8 mouse cellular contexts compared by ENCODE assay signal in the genomic region with DNA sequence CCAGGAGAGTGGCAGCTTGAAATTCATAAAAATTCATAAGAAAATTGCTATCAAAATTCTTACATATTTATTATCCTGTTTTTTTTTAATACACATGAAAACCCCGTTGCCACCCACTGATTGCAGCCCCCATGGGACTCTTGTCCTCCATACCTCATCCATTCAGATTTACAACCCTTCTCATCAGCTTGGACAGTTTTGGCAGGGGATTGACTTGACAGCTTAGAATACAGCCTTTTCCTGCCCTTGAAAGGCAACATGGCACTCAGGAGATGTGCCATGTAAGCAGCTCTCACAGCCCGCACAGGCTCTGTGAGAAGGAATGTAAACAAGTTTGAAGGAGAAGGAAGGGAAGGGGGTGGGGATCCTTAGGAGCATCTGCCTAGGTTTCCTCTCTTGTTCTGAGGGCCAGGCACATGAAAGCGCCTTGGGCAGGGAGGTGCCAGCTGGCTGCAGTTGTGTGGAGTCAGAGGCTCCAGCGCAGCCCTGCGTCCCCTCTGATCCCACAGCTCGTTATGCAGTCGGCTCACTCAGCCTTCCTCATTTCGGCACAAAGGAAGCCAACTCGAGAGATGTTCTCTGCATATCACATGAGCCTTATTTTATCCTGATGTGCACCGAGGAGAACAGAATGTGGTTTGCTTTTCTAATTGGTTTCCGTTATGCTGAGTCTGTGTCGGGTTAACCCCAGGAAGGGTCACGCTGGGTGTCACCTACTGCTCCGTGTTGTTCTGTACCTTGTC.
DNase-seq lines count a peak whose midpoint lies in the region; ATAC-seq lines count a peak whose summit lies in the region.

No protein-coding gene starts in this region.

- H3K4me3 ChIP-seq in liver, embryonic 11.5 days (ENCODE audit: low read depth, low read length) = no peak overlapping the region
- H3K4me3 ChIP-seq in midbrain, embryonic 15.5 days = 0 out of 2 replicates have a peak overlapping the region, but pooled peaks have one; percentile 15

- peak overlapping the region; percentile 35; the same call in 1 of the 2 replicates for H3K4me2 ChIP-seq in liver, embryonic 11.5 days
- peak overlapping the region; percentile 41 for H3K4me2 ChIP-seq in midbrain, embryonic 15.5 days

- H3K9ac ChIP-seq in liver, embryonic 11.5 days (ENCODE audit: low read depth, low read length) = no peak overlapping the region
- H3K9ac ChIP-seq in midbrain, embryonic 15.5 days = no peak overlapping the region

- peak; percentile 3 for DNase-seq in cerebellum, adult 11 months
- DNase-seq in cerebellum, postnatal 10 days = peak; percentile 74 to 75
- peak; percentile 28 to 41 for DNase-seq in frontal cortex, postnatal 14 days (ENCODE audit: low spot score in 2 of 2)
- DNase-seq in induced T-regulatory cell, adult 2 months (ENCODE audit: low read depth) = peak; percentile 45
- no peak for DNase-seq in liver, embryonic 11.5 days (ENCODE audit: low spot score)
- DNase-seq in telencephalon, adult 2 months (ENCODE audit: low read depth, low spot score) = peak; percentile 29

- H3K27ac ChIP-seq in liver, embryonic 11.5 days (ENCODE audit: low read depth, low read length) = no peak overlapping the region
- H3K27ac ChIP-seq in midbrain, embryonic 15.5 days = peak overlapping the region; percentile 75

- H3K36me3 ChIP-seq in liver, embryonic 11.5 days (ENCODE audit: control insufficient read depth, insufficient read depth, low read length) = no peaks in the 10 kb centered on the region
- no peaks in the 10 kb centered on the region for H3K36me3 ChIP-seq in midbrain, embryonic 15.5 days (replicated peaks)

- H3K4me1 ChIP-seq in liver, embryonic 11.5 days (replicated peaks; ENCODE audit: control insufficient read depth, insufficient read depth, low read length) = no peaks in the 10 kb centered on the region
- H3K4me1 ChIP-seq in midbrain, embryonic 15.5 days = peaks cover 16% of the 10 kb centered on the region

- WGBS in liver, embryonic 11.5 days = 35% methylated on average over 14 of the region's 14 CpGs
- WGBS in midbrain, embryonic 15.5 days = 20% methylated on average over 14 of the region's 14 CpGs

- H3K9me3 ChIP-seq in liver, embryonic 11.5 days (ENCODE audit: control insufficient read depth, low read length) = no peaks in the 10 kb centered on the region
- no peaks in the 10 kb centered on the region for H3K9me3 ChIP-seq in midbrain, embryonic 15.5 days

- no peak for ATAC-seq in cerebellum, adult (ENCODE audit: insufficient number of reproducible peaks, low FRiP score, low TSS enrichment)
- no peak for ATAC-seq in liver, embryonic 11.5 days (replicated peaks; ENCODE audit: low FRiP score)
- ATAC-seq in midbrain, embryonic 15.5 days (replicated peaks) = peak; percentile 95

- H3K27me3 ChIP-seq in liver, embryonic 11.5 days (replicated peaks; ENCODE audit: control insufficient read depth, insufficient read depth, low read length) = no peaks in the 10 kb centered on the region
- H3K27me3 ChIP-seq in midbrain, embryonic 15.5 days (replicated peaks) = no peaks in the 10 kb centered on the region
